Mouse (Mus musculus): ENCODE data around the gene Nol6. TPM values are rescaled to one million over a fixed set of nuclear protein-coding genes. Genes with fewer than 3 reads are reported as not detected.
A peak's percentile ranks its signal among the peaks of the same experiment; 100 is the strongest.

Gene Nol6
- polyA plus RNA-seq, 2 experiments = 8.5 to 9.5 TPM

GRCm38 (mm10) chr4:41096169-41096568 is 28.1 kb downstream of the Nol6 start:
- Histone ChIP-seq H3K27ac (no peak overlapping the region; the same call in none of the 2 replicates), H3K4me1 (replicated peaks; ENCODE audit: control insufficient read depth in 2 of 2, insufficient read depth in 2 of 2, low read length in 1 of 2) (peaks cover 24 to 28% of the 10 kb centered on the region in 2 experiments), H3K36me3 (replicated peaks; ENCODE audit: control insufficient read depth, insufficient read depth, low read depth) (no peaks in the 10 kb centered on the region), H3K4me3 (ENCODE audit: insufficient read depth in 1 of 2, low read depth in 2 of 2, low read length in 2 of 2) (peak overlapping the region; percentile 62 to 68), H3K9me3 (ENCODE audit: control insufficient read depth, low read length) (no peaks in the 10 kb centered on the region), H3K9ac (replicated peaks) (peak overlapping the region; percentile 59), H3K4me2 (ENCODE audit: low read depth) (peak overlapping the region; percentile 81), H3K27me3 (ENCODE audit: control insufficient read depth, insufficient read depth, low read length) (peaks cover 22% of the 10 kb centered on the region)
- WGBS (ENCODE audit: insufficient replicate concordance) = 54% methylated on average over 8 of the region's 8 CpGs
- ATAC-seq (ENCODE audit: insufficient read depth) = no peak
- DNase-seq (ENCODE audit: low read depth in 3 of 3, low spot score in 3 of 3) = no peak
- TF ChIP-seq CTCF (IDR thresholded peaks at IDR 0.05; ENCODE audit: low read depth) (no peak), EP300 (IDR thresholded peaks at IDR 0.05; ENCODE audit: low read depth) (no peak)

GRCm38 (mm10) chr4:41094361-41094760 is 29.9 kb downstream of the Nol6 start:
- Histone ChIP-seq H3K36me3 (replicated peaks; ENCODE audit: control insufficient read depth, insufficient read depth, low read depth) (no peaks in the 10 kb centered on the region), H3K9me3 (ENCODE audit: control insufficient read depth, low read length) (no peaks in the 10 kb centered on the region), H3K4me1 (replicated peaks; ENCODE audit: control insufficient read depth in 2 of 2, insufficient read depth in 2 of 2, low read length in 1 of 2) (peaks cover 36 to 46% of the 10 kb centered on the region in 2 experiments), H3K27me3 (ENCODE audit: control insufficient read depth, insufficient read depth, low read length) (peaks cover 18% of the 10 kb centered on the region), H3K27ac (no peak overlapping the region), H3K4me3 (ENCODE audit: insufficient read depth in 1 of 2, low read depth in 2 of 2, low read length in 2 of 2) (no peak overlapping the region), H3K4me2 (ENCODE audit: low read depth) (no peak overlapping the region), H3K9ac (replicated peaks) (no peak overlapping the region)
- DNase-seq (ENCODE audit: low read depth in 3 of 3, low spot score in 3 of 3) (no peak), ATAC-seq (ENCODE audit: insufficient read depth) (no peak)
- 80% methylated on average over 9 of the region's 9 CpGs for WGBS (ENCODE audit: insufficient replicate concordance)
- TF ChIP-seq CTCF (IDR thresholded peaks at IDR 0.05; ENCODE audit: low read depth) = no peak
- no peak for TF ChIP-seq EP300 (IDR thresholded peaks at IDR 0.05; ENCODE audit: low read depth)

GRCm38 (mm10) chr4:41092958-41093357 is 31.3 kb downstream of the Nol6 start:
- ATAC-seq (ENCODE audit: insufficient read depth) = no peak
- H3K27me3 ChIP-seq (ENCODE audit: control insufficient read depth, insufficient read depth, low read length) = peaks cover 5% of the 10 kb centered on the region
- 67% methylated on average over 1 of the region's 1 CpGs for WGBS (ENCODE audit: insufficient replicate concordance)

GRCm38 (mm10) chr4:41091391-41091790 is 32.9 kb downstream of the Nol6 start:
- TF ChIP-seq EP300 (IDR thresholded peaks at IDR 0.05; ENCODE audit: low read depth) (no peak), CTCF (IDR thresholded peaks at IDR 0.05; ENCODE audit: low read depth) (no peak)
- H3K9ac ChIP-seq (replicated peaks) = no peak overlapping the region
- H3K36me3 ChIP-seq (replicated peaks; ENCODE audit: control insufficient read depth, insufficient read depth, low read depth) = no peaks in the 10 kb centered on the region
- no peak overlapping the region for H3K4me3 ChIP-seq (ENCODE audit: insufficient read depth in 1 of 2, low read depth in 2 of 2, low read length in 2 of 2)
- no peak overlapping the region for H3K4me2 ChIP-seq (ENCODE audit: low read depth)
- no peaks in the 10 kb centered on the region for H3K9me3 ChIP-seq (ENCODE audit: control insufficient read depth, low read length)
- WGBS (ENCODE audit: insufficient replicate concordance) = 54% methylated on average over 3 of the region's 3 CpGs
- no peaks in the 10 kb centered on the region for H3K27me3 ChIP-seq (ENCODE audit: control insufficient read depth, insufficient read depth, low read length)
- ATAC-seq (ENCODE audit: insufficient read depth) = no peak
- no peak for DNase-seq (ENCODE audit: low read depth in 3 of 3, low spot score in 3 of 3)
- H3K27ac ChIP-seq = no peak overlapping the region
- peaks cover 47 to 56% of the 10 kb centered on the region in 2 experiments for H3K4me1 ChIP-seq (replicated peaks; ENCODE audit: control insufficient read depth in 2 of 2, insufficient read depth in 2 of 2, low read length in 1 of 2)

More at GRCm38 (mm10) chr4:41092958-41093357, 31.3 kb downstream of the Nol6 start:
- Histone ChIP-seq H3K4me3 (ENCODE audit: insufficient read depth in 1 of 2, low read depth in 2 of 2, low read length in 2 of 2) (no peak overlapping the region), H3K36me3 (replicated peaks; ENCODE audit: control insufficient read depth, insufficient read depth, low read depth) (no peaks in the 10 kb centered on the region), H3K27ac (no peak overlapping the region), H3K4me1 (replicated peaks; ENCODE audit: control insufficient read depth in 2 of 2, insufficient read depth in 2 of 2, low read length in 1 of 2) (peaks cover 48 to 57% of the 10 kb centered on the region in 2 experiments), H3K9ac (replicated peaks) (no peak overlapping the region), H3K9me3 (ENCODE audit: control insufficient read depth, low read length) (no peaks in the 10 kb centered on the region), H3K4me2 (ENCODE audit: low read depth) (no peak overlapping the region)
- no peak for TF ChIP-seq CTCF (IDR thresholded peaks at IDR 0.05; ENCODE audit: low read depth)
- no peak for TF ChIP-seq EP300 (IDR thresholded peaks at IDR 0.05; ENCODE audit: low read depth)
- DNase-seq (ENCODE audit: low read depth in 3 of 3, low spot score in 3 of 3) = no peak

GRCm38 (mm10) chr4:41089705-41090104 is 34.5 kb downstream of the Nol6 start:
- Histone ChIP-seq H3K36me3 (replicated peaks; ENCODE audit: control insufficient read depth, insufficient read depth, low read depth) (no peaks in the 10 kb centered on the region), H3K4me1 (replicated peaks; ENCODE audit: control insufficient read depth in 2 of 2, insufficient read depth in 2 of 2, low read length in 1 of 2) (peaks cover 52 to 59% of the 10 kb centered on the region in 2 experiments), H3K4me3 (ENCODE audit: insufficient read depth in 1 of 2, low read depth in 2 of 2, low read length in 2 of 2) (no peak overlapping the region), H3K9ac (replicated peaks) (peak overlapping the region; percentile 45), H3K9me3 (ENCODE audit: control insufficient read depth, low read length) (no peaks in the 10 kb centered on the region), H3K4me2 (ENCODE audit: low read depth) (peak overlapping the region; percentile 54), H3K27ac (peak overlapping the region; percentile 58), H3K27me3 (ENCODE audit: control insufficient read depth, insufficient read depth, low read length) (no peaks in the 10 kb centered on the region)
- ATAC-seq (ENCODE audit: insufficient read depth) = no peak
- DNase-seq (ENCODE audit: low read depth in 3 of 3, low spot score in 3 of 3) = peak; percentile 45 to 83 (median 55)
- TF ChIP-seq EP300 (IDR thresholded peaks at IDR 0.05; ENCODE audit: low read depth) = no peak
- no peak for TF ChIP-seq CTCF (IDR thresholded peaks at IDR 0.05; ENCODE audit: low read depth)
- WGBS (ENCODE audit: insufficient replicate concordance) = 25% methylated on average over 2 of the region's 2 CpGs
